Mouse (Mus musculus) ZHBTc4 (cell line): ENCODE measurements at regions not wholly inside any gene's neighbourhood (a gene's known extent, or its start where the extent isn't known, plus 50 kb on each side); places are given as distances from the start of the nearest gene placed in this dataset.

Experiments
- DNase-seq: peaks from one replicate; pipeline ENCODE4 v3.0.0-alpha.2; 2011; ENCODE audit warnings: low read depth, low spot score

GRCm38 (mm10) chr7:110715545-110715944 is 52.5 kb upstream of the Ampd3 start:
- DNase-seq: no peak

- no peak for DNase-seq
Measured at GRCm38 (mm10) chr7:110717104-110717503, 50.9 kb upstream of the Ampd3 start.
